Mouse (Mus musculus) midbrain, embryonic 11.5 days (tissue): Measurements from ENCODE around the gene Gm21970. TPM values are rescaled to one million over a fixed set of nuclear protein-coding genes. Genes with fewer than 3 reads are reported as not detected.

ENCODE experiments used
- ATAC-seq: fragments of 200-750 bp; cut with Nextera tagmentation; 2 replicates; pipeline ENCODE4 v1.8.0; 2017; ENCODE audit warnings: moderate TSS enrichment, moderate library complexity; ENCODE audit not compliant: low FRiP score
- DNase-seq: peaks from one replicate; pipeline ENCODE4 v3.0.0; 2015; ENCODE audit warnings: low spot score; ENCODE audit errors: missing footprints
- H3K27ac ChIP-seq: fragments of 300-500 bp; sonication (generic); 2 replicates; pipeline ENCODE4 v1.5.1; 2014; ENCODE audit warnings: low read depth, low read length
- H3K27me3 ChIP-seq: fragments of 300-500 bp; sonication (generic); 2 replicates; pipeline ENCODE4 v1.6.1; 2014; ENCODE audit warnings: mild to moderate bottlenecking, low read length, moderate library complexity, mixed read lengths; ENCODE audit not compliant: control insufficient read depth, insufficient read depth
- H3K36me3 ChIP-seq: fragments of 300-500 bp; sonication (generic); 2 replicates; pipeline ENCODE4 v1.6.1; 2014; ENCODE audit warnings: mild to moderate bottlenecking, low read length, moderate library complexity, mixed read lengths; ENCODE audit not compliant: control insufficient read depth, insufficient read depth
- H3K4me1 ChIP-seq: fragments of 300-500 bp; sonication (generic); 2 replicates; pipeline ENCODE4 v1.6.1; 2014; ENCODE audit warnings: low read length; ENCODE audit not compliant: control insufficient read depth, insufficient read depth
- H3K4me2 ChIP-seq: fragments of 300-500 bp; sonication (generic); 2 replicates; pipeline ENCODE4 v1.6.1; 2014; ENCODE audit warnings: mild to moderate bottlenecking, moderate library complexity
- H3K4me3 ChIP-seq: fragments of 300-500 bp; sonication (generic); 2 replicates; pipeline ENCODE4 v1.5.1; 2014; ENCODE audit warnings: low read depth, low read length
- H3K9ac ChIP-seq: fragments of 300-500 bp; sonication (generic); 2 replicates; pipeline ENCODE4 v1.6.1; 2014; ENCODE audit warnings: low read length
- H3K9me3 ChIP-seq: fragments of 300-500 bp; sonication (generic); 2 replicates; pipeline ENCODE4 v1.6.1; 2016; ENCODE audit warnings: low read length; ENCODE audit not compliant: control insufficient read depth
- WGBS: fragments of 180-500 bp; shearing (Covaris S2); extraction: QIAGEN DNeasy Blood & Tissue Kit; methylation state at CpG from one replicate; pipeline ENCODE4 v1.1.7; 2014; 5-methylcytosine and 5-hydroxymethylcytosine counted together
- polyA plus RNA-seq: library from polyadenylated mRNA; unstranded; fragments of >200 nt; fragmentation: Nextera tagmentation; extraction: Ambion mirVana; gene quantifications from 2 replicates; pipeline ENCODE4 v1.2.1, GENCODE M21; 2014

The Gm21970 gene
- polyA plus RNA-seq, 1 experiment from 2014 or later: not detected

DNA sequence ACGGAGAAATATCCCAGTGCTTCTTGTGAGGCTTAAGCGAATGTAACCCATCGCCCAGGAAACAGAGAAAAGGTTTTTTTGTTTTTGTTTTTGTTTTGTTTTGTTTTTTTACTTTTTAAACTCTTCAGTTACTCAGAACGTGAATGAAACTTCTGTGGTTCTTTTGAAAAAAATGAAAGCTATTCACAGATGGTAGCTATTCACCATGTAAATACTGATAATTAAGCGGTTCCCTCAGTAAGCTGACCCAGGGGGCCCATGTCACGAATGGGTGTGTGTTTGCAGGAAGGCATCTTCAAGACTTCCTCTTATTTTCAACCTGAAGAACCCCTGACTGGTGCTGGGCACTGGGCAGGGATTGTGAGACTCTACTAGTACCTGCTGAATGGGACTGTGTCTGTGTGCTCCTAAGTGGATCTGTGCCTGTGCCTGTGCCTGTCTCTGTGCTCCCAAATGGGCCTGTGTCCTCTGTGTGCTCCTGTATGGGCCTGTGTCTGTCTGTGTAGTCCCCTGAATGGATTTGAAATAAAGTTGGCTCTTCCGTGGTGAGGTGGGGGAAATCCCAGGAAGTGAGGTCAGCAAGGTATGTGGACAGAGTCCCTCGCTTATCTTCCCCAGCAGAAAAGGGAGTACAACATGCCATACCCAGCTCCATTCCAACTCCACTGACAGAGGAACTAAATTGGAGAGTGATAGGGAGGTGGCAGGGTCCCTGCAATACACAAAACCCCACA, 55.4 kb downstream of the Gm21970 start:
- no peak overlapping the region for H3K4me3 ChIP-seq
- no peaks in the 10 kb centered on the region for H3K4me1 ChIP-seq
- H3K9ac ChIP-seq: no peak overlapping the region
- no peaks in the 10 kb centered on the region for H3K27me3 ChIP-seq
- H3K27ac ChIP-seq: no peak overlapping the region
- no peak for ATAC-seq
- no peak for DNase-seq
- WGBS: 80% methylated on average over 8 of the region's 8 CpGs
- H3K9me3 ChIP-seq: no peaks in the 10 kb centered on the region
- no peaks in the 10 kb centered on the region for H3K36me3 ChIP-seq
- H3K4me2 ChIP-seq: no peak overlapping the region

DNA sequence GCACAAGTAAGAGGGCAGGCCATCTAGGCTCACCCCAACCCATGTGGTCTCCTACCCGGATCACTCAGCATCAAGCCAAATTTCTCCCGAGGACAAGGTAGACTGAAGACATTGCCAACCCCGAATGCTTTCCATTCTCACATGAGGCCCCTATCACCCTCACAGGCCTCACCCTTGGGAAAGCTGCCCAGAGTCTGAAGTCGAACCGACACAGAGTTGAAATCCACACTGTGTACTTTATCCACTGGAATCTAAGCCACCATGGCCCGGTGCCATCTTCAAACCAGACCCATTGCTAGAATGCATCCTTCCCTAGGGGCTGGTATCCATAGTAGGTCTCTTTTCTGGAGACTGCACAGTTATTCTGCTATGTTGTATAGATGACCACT, 56.0 kb downstream of the Gm21970 start:
- 90% methylated on average over 6 of the region's 6 CpGs for WGBS
- ATAC-seq: no peak
- H3K9ac ChIP-seq: no peak overlapping the region

DNA sequence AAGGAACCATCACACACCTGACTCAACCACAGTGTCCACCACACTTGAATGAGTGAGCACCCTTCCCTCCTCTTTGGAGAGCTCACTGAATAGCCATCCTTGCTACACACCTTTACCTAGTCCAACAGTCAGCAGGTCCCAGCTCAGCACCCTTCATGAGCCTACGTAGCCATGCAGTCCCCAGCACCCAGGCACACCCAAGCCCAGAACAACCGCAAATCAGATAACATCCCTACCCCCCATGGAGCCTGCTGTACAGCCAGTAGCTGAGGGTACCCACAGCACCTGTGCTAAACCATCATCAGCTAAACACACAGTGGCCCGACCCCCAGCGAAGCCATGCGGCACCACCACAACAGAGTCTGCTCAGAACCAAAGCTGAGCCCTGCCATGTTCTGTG, 56.6 kb downstream of the Gm21970 start:
- Histone ChIP-seq H3K36me3 (no peaks in the 10 kb centered on the region), H3K4me2 (no peak overlapping the region), H3K4me3 (no peak overlapping the region), H3K4me1 (no peaks in the 10 kb centered on the region), H3K27me3 (no peaks in the 10 kb centered on the region), H3K27ac (no peak overlapping the region), H3K9me3 (no peaks in the 10 kb centered on the region), H3K9ac (no peak overlapping the region)
- WGBS: 93% methylated on average over 5 of the region's 5 CpGs
- no peak for DNase-seq
- ATAC-seq: no peak

More for the DNA sequence above, 56.0 kb downstream of the Gm21970 start:
- Histone ChIP-seq H3K27me3 (no peaks in the 10 kb centered on the region), H3K36me3 (no peaks in the 10 kb centered on the region), H3K4me1 (no peaks in the 10 kb centered on the region), H3K27ac (no peak overlapping the region), H3K4me3 (no peak overlapping the region), H3K9me3 (no peaks in the 10 kb centered on the region), H3K4me2 (no peak overlapping the region)
- DNase-seq: no peak

DNA sequence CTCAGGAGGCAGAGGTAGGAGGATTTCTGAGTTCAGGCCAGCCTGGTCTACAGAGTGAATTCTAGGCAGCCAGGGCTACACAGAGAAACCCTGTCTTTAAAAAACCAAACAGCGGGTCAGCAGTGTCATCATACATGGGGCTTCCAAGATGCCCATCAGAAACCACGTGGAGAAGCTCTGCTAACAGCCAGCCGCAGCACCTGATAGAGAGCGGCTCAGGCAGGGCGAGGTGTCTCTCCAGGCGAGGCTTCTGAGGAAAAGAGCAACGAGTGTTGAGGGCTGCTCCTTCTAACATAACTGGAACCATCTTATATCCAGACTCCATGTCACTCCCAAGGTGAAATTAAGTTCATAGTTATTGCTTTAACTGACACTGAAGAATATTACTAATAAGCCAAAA, 57.4 kb downstream of the Gm21970 start:
- 84% methylated on average over 7 of the region's 7 CpGs for WGBS
- no peak for DNase-seq
- Histone ChIP-seq H3K9me3 (no peaks in the 10 kb centered on the region), H3K4me2 (no peak overlapping the region), H3K36me3 (no peaks in the 10 kb centered on the region), H3K27me3 (no peaks in the 10 kb centered on the region), H3K4me1 (no peaks in the 10 kb centered on the region), H3K4me3 (no peak overlapping the region), H3K9ac (no peak overlapping the region), H3K27ac (no peak overlapping the region)
- ATAC-seq: no peak

DNA sequence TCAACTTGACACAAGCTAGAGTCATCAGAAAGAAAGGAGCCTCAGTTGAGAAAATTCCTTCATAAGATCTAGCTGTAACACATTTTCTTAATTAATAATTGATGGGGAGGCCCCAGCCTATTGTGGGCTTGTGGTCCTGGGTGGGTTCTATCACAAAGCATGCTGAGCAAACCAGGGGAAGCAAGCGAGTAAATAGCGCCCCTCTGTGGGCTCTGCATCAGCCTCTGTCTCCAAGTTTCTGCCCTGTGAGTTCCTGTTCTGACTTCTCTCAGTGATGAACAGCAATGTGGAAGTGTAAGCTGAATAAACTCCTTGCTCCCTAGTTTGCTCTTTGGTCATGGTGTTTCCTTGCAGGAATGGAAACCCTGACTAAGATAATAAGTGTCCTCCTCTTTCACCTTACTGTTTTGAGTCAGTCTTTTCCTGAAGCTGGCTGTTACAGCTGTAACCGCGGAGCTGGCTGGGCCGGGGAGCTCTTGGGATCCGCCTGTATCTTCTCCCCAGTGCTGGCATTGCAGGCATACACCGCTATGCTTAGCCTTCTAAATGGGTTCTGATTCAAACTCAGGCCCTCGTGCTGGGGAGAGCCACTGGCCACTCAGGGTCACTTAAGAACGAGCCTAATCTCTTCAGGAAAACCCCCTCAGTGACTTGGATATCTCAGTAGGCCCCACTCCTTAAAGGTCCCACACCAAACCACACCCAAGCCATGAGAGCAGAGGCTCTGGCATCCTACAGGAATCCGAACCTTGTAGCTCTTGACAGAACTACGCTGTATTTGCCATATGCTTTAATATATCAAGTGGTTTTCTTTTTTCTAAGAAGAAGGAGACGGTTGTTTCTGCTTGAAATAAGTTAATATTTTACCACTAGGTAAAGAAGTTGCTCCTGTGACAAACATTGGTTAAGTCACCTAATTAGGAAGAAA, 58.9 kb downstream of the Gm21970 start:
- 83% methylated on average over 12 of the region's 12 CpGs for WGBS
- H3K27ac ChIP-seq: no peak overlapping the region
- ATAC-seq (no peak), DNase-seq (no peak)
- no peaks in the 10 kb centered on the region for H3K9me3 ChIP-seq
- no peaks in the 10 kb centered on the region for H3K36me3 ChIP-seq
- no peak overlapping the region for H3K4me2 ChIP-seq
- H3K4me1 ChIP-seq: no peaks in the 10 kb centered on the region
- H3K27me3 ChIP-seq: no peaks in the 10 kb centered on the region
- no peak overlapping the region for H3K9ac ChIP-seq
- no peak overlapping the region for H3K4me3 ChIP-seq

DNA sequence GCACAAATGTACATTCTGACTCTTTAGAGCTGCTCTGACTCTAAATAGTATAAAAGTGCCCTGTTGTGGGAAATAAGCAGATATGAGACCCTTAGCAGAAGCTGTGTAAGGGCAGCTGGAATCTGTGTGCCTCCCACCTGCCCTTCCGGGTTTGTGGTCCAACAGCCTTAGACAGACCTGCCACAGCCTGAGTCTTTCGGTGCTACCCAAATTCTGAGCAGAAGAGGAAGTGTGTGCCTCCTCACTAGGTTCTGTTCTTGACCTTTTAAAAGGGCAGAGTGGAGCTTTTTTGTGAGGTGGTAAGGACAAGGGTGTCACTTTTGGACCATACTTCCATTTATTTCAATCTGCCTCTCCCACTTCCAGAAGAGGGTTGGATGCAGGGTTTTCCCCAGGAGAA, 60.4 kb downstream of the Gm21970 start:
- no peak for DNase-seq
- Histone ChIP-seq H3K4me1 (no peaks in the 10 kb centered on the region), H3K27ac (no peak overlapping the region), H3K9me3 (no peaks in the 10 kb centered on the region), H3K4me2 (no peak overlapping the region), H3K36me3 (no peaks in the 10 kb centered on the region), H3K4me3 (no peak overlapping the region), H3K27me3 (no peaks in the 10 kb centered on the region), H3K9ac (no peak overlapping the region)
- no peak for ATAC-seq
- 85% methylated on average over 2 of the region's 2 CpGs for WGBS

DNA sequence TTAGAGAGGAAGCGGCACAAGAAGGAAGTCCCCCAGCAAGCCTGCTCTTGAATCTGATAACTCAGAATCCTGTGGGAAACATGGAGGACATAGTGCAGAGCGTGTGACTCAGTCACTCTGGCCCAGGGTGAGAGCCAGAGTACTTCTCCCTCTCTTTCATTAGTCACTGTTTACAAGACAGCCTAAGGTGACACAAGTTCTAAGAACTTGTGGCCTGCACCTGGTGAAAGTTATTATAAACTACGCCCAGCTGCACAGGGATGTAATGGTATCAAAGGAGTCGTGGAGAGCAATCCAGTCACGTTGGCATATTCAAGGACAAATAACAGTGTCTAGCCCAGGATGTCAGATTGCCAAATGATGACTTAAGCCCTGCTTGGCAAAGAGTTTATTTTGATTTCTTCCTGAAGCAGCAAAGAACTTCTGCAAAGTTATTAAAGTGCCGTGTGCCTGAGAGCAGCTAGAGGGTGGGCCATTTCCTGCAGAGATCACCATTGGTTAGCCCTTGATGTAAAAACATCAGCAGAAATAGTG, 60.9 kb downstream of the Gm21970 start:
- no peak for ATAC-seq
- Histone ChIP-seq H3K4me3 (no peak overlapping the region), H3K9ac (no peak overlapping the region), H3K4me1 (no peaks in the 10 kb centered on the region), H3K27ac (no peak overlapping the region), H3K9me3 (no peaks in the 10 kb centered on the region), H3K36me3 (no peaks in the 10 kb centered on the region), H3K27me3 (no peaks in the 10 kb centered on the region), H3K4me2 (no peak overlapping the region)
- DNase-seq: no peak
- WGBS: 72% methylated on average over 6 of the region's 6 CpGs

DNA sequence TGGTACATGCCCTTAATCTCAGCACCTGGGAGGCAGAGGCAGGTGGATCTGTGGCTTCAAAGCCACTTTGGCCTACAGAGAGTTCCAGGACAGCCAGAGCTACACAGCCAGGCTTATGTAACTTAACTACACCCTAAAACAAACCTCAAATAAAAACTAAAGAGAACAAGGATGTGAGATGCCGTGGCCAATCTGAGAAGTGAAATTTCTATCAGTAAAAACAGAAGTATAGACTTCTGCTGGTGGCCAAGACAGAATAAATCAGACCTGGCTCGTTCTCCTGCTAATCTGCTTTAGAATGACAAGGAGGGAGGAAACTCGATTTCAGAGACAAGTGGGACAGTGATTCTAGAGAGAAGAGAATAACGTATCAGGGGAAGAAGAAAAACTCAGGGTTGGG, 64.3 kb downstream of the Gm21970 start:
- Histone ChIP-seq H3K4me1 (no peaks in the 10 kb centered on the region), H3K4me3 (no peak overlapping the region), H3K36me3 (no peaks in the 10 kb centered on the region), H3K27me3 (no peaks in the 10 kb centered on the region), H3K27ac (no peak overlapping the region), H3K4me2 (no peak overlapping the region), H3K9ac (no peak overlapping the region), H3K9me3 (no peaks in the 10 kb centered on the region)
- 77% methylated on average over 4 of the region's 4 CpGs for WGBS
- DNase-seq (no peak), ATAC-seq (no peak)

DNA sequence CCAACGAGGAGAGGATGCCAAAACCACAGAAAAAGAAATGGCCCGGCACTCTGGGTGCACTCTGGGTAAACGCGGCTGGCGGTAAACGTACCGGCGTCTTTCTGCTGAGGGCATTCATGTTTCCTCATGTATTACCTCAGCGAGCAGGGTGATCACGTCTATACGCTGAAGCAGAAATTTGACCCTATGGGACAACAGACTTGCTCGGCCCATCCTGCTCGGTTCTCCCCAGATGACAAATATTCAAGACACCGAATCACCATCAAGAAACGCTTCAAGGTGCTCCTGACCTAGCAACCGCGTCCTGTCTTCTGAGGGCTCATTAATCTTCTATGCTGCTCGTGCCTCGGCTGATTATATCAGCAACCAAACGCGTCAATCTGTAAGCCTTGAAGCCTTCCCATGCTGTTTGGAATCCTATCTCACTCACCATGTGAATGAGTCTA, 66.8 kb downstream of the Gm21970 start:
- Histone ChIP-seq H3K27ac (no peak overlapping the region), H3K4me2 (no peak overlapping the region), H3K9ac (no peak overlapping the region), H3K4me1 (no peaks in the 10 kb centered on the region), H3K36me3 (no peaks in the 10 kb centered on the region), H3K9me3 (no peaks in the 10 kb centered on the region), H3K4me3 (no peak overlapping the region), H3K27me3 (no peaks in the 10 kb centered on the region)
- no peak for ATAC-seq
- 89% methylated on average over 21 of the region's 21 CpGs for WGBS
- DNase-seq: no peak
